Mouse (Mus musculus): ENCODE measurements at regions not wholly inside any gene's neighbourhood (a gene's known extent, or its start where the extent isn't known, plus 50 kb on each side); places are given as distances from the start of the nearest gene placed in this dataset. TPM values are rescaled to one million over a fixed set of nuclear protein-coding genes. Genes with fewer than 3 reads are reported as not detected.

GRCm38 (mm10) chr15:87458932-87459331 lies 85.2 kb upstream of the Fam19a5 start:
- Histone ChIP-seq H3K36me3 (ENCODE audit: control insufficient read depth, insufficient read depth, low read length) (no peaks in the 10 kb centered on the region), H3K27ac (ENCODE audit: low read depth, low read length) (no peak overlapping the region), H3K9me3 (ENCODE audit: control insufficient read depth, low read length) (no peaks in the 10 kb centered on the region), H3K4me3 (ENCODE audit: low read depth, low read length) (no peak overlapping the region), H3K27me3 (ENCODE audit: control insufficient read depth, insufficient read depth, low read length) (no peaks in the 10 kb centered on the region), H3K9ac (ENCODE audit: low read length) (no peak overlapping the region), H3K4me1 (replicated peaks; ENCODE audit: control insufficient read depth, insufficient read depth, low read length) (no peaks in the 10 kb centered on the region), H3K4me2 (ENCODE audit: low read depth, low read length, severe bottlenecking) (no peak overlapping the region)
- ATAC-seq (replicated peaks; ENCODE audit: low FRiP score) (peak; percentile 58; the same call in 1 of the 2 replicates), DNase-seq (ENCODE audit: low spot score) (no peak)
- 18% methylated on average over 1 of the region's 1 CpGs for WGBS

GRCm38 (mm10) chr15:87476247-87476646 lies 67.9 kb upstream of the Fam19a5 start:
- ATAC-seq (replicated peaks; ENCODE audit: low FRiP score), result no peak
- 47% methylated on average over 11 of the region's 11 CpGs for WGBS
- Histone ChIP-seq H3K36me3 (ENCODE audit: control insufficient read depth, insufficient read depth, low read length) (no peaks in the 10 kb centered on the region), H3K9ac (ENCODE audit: low read length) (no peak overlapping the region), H3K27me3 (ENCODE audit: control insufficient read depth, insufficient read depth, low read length) (no peaks in the 10 kb centered on the region), H3K4me3 (ENCODE audit: low read depth, low read length) (no peak overlapping the region), H3K4me1 (replicated peaks; ENCODE audit: control insufficient read depth, insufficient read depth, low read length) (no peaks in the 10 kb centered on the region), H3K9me3 (ENCODE audit: control insufficient read depth, low read length) (no peaks in the 10 kb centered on the region), H3K4me2 (ENCODE audit: low read depth, low read length, severe bottlenecking) (no peak overlapping the region), H3K27ac (ENCODE audit: low read depth, low read length) (no peak overlapping the region)
- DNase-seq (ENCODE audit: low spot score), result no peak

GRCm38 (mm10) chr15:87476862-87477490 lies 67.1 kb upstream of the Fam19a5 start:
- Histone ChIP-seq H3K27ac (ENCODE audit: low read depth, low read length) (no peak overlapping the region), H3K27me3 (ENCODE audit: control insufficient read depth, insufficient read depth, low read length) (no peaks in the 10 kb centered on the region), H3K4me1 (replicated peaks; ENCODE audit: control insufficient read depth, insufficient read depth, low read length) (no peaks in the 10 kb centered on the region), H3K36me3 (ENCODE audit: control insufficient read depth, insufficient read depth, low read length) (no peaks in the 10 kb centered on the region), H3K4me3 (ENCODE audit: low read depth, low read length) (no peak overlapping the region), H3K9me3 (ENCODE audit: control insufficient read depth, low read length) (no peaks in the 10 kb centered on the region), H3K9ac (ENCODE audit: low read length) (no peak overlapping the region), H3K4me2 (ENCODE audit: low read depth, low read length, severe bottlenecking) (no peak overlapping the region)
- 88% methylated on average over 14 of the region's 14 CpGs for WGBS
- DNase-seq (ENCODE audit: low spot score) (no peak), ATAC-seq (replicated peaks; ENCODE audit: low FRiP score) (no peak)

- no peaks in the 10 kb centered on the region for H3K27me3 ChIP-seq (ENCODE audit: control insufficient read depth, insufficient read depth, low read length)
- ATAC-seq (replicated peaks; ENCODE audit: low FRiP score), result no peak
- no peak for DNase-seq (ENCODE audit: low spot score)
- H3K27ac ChIP-seq (ENCODE audit: low read depth, low read length), result no peak overlapping the region
- no peaks in the 10 kb centered on the region for H3K4me1 ChIP-seq (replicated peaks; ENCODE audit: control insufficient read depth, insufficient read depth, low read length)
- no peak overlapping the region for H3K9ac ChIP-seq (ENCODE audit: low read length)
- no peaks in the 10 kb centered on the region for H3K36me3 ChIP-seq (ENCODE audit: control insufficient read depth, insufficient read depth, low read length)
- no peaks in the 10 kb centered on the region for H3K9me3 ChIP-seq (ENCODE audit: control insufficient read depth, low read length)
- H3K4me3 ChIP-seq (ENCODE audit: low read depth, low read length), result no peak overlapping the region
- 82% methylated on average over 3 of the region's 3 CpGs for WGBS
- no peak overlapping the region for H3K4me2 ChIP-seq (ENCODE audit: low read depth, low read length, severe bottlenecking)
These were observed 63.3 kb upstream of the Fam19a5 start for GRCm38 (mm10) chr15:87480758-87481157.

Small RNA genes in the stretch of these regions (microRNA-seq; reads per million reads assigned to microRNA genes)
- gene Gm23416 (ENCODE audit: insufficient number of aligned reads), result not detected
